Mouse (Mus musculus) liver, embryonic 15.5 days (tissue): Measurements from ENCODE around the gene Gprin1. TPM values are rescaled to one million over a fixed set of nuclear protein-coding genes. Genes with fewer than 3 reads are reported as not detected.

Experiments
- ATAC-seq: fragments of 200-750 bp; cut with Nextera tagmentation; 2 replicates; pipeline ENCODE4 v1.8.0; 2017; ENCODE audit warnings: moderate number of reproducible peaks, mild to moderate bottlenecking, moderate library complexity; ENCODE audit not compliant: insufficient read depth
- H3K27ac ChIP-seq: fragments of 300-500 bp; sonication (generic); replicated peaks from 2 replicates; pipeline ENCODE4 v1.5.1; 2015; ENCODE audit warnings: mild to moderate bottlenecking, inconsistent platforms
- H3K27me3 ChIP-seq: fragments of 300-500 bp; sonication (generic); 2 replicates; pipeline ENCODE4 v1.6.1; 2015; ENCODE audit warnings: mild to moderate bottlenecking, inconsistent platforms
- H3K36me3 ChIP-seq: fragments of 300-500 bp; sonication (generic); replicated peaks from 2 replicates; pipeline ENCODE4 v1.6.1; 2015; ENCODE audit warnings: moderate library complexity, mild to moderate bottlenecking, inconsistent platforms
- H3K4me1 ChIP-seq: fragments of 300-500 bp; sonication (generic); replicated peaks from 2 replicates; pipeline ENCODE4 v1.6.1; 2015; ENCODE audit warnings: inconsistent platforms
- H3K4me2 ChIP-seq: fragments of 300-500 bp; sonication (generic); 2 replicates; pipeline ENCODE4 v1.6.1; 2015; ENCODE audit warnings: moderate library complexity, mild to moderate bottlenecking, inconsistent platforms
- H3K4me3 ChIP-seq: fragments of 300-500 bp; sonication (generic); replicated peaks from 2 replicates; pipeline ENCODE4 v1.5.1; 2015; ENCODE audit warnings: mild to moderate bottlenecking, inconsistent platforms
- H3K9ac ChIP-seq: fragments of 300-500 bp; sonication (generic); 2 replicates; pipeline ENCODE4 v1.6.1; 2015; ENCODE audit warnings: moderate library complexity, mild to moderate bottlenecking, inconsistent platforms
- H3K9me3 ChIP-seq: fragments of 300-500 bp; sonication (generic); replicated peaks from 2 replicates; pipeline ENCODE4 v1.6.1; 2016; ENCODE audit warnings: inconsistent platforms
- WGBS: fragments of 180-500 bp; shearing (Covaris S2); methylation state at CpG from one replicate; pipeline ENCODE4 v1.1.7; 2015; ENCODE audit warnings: mixed read lengths; ENCODE audit not compliant: insufficient replicate concordance; 5-methylcytosine and 5-hydroxymethylcytosine counted together
- polyA plus RNA-seq: library from polyadenylated mRNA; unstranded; fragments of >200 nt; fragmentation: Nextera tagmentation; extraction: Ambion mirVana; gene quantifications from 2 replicates; pipeline ENCODE4 v1.2.1, GENCODE M21; 2015

The Gprin1 gene
- polyA plus RNA-seq = 0.02 and 0.05 TPM in 2 replicates

DNA sequence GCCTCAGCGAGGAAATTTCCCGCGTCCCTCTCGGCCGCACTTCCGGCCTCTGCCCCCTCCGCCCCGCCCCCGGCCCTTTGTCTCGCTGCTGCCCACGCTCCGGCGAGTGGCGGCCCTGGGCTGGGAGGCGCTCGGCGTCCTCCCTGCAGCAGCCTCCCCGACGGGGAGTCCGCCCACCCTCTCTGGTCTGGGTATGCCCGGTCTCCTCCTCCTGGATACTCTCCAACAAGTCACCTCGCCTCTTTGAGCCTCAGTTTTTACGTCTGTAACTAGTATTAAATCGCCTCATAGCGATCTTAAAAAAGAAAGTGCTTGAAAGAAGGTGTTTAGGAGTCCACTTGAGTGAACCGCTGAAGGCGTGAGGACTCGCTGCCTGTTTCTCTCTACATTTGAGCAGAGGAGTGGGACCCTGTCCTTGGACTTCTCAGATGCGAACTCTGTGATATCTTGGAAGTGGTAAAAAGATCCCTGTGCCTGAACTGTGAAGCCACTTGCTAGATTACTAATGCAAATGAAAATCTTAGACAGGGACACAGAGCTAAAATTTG lies at the start of gene Gprin1:
TSS of gene Gprin1 (minus strand) at position 11 of the 548 bp plus-strand sequence.
- H3K27me3 ChIP-seq = peaks cover 76% of the 10 kb centered on the region
- no peaks in the 10 kb centered on the region for H3K36me3 ChIP-seq
- WGBS = 3% methylated on average over 29 of the region's 29 CpGs
- no peak within 1 kb of the TSS for H3K27ac ChIP-seq
- H3K4me2 ChIP-seq = peak within 1 kb of the TSS; percentile 68
- peaks cover 7% of the 10 kb centered on the region for H3K4me1 ChIP-seq
- H3K9ac ChIP-seq = no peak within 1 kb of the TSS
- H3K4me3 ChIP-seq = peak within 1 kb of the TSS; percentile 49
- H3K9me3 ChIP-seq = no peaks in the 10 kb centered on the region
- ATAC-seq = no peak

DNA sequence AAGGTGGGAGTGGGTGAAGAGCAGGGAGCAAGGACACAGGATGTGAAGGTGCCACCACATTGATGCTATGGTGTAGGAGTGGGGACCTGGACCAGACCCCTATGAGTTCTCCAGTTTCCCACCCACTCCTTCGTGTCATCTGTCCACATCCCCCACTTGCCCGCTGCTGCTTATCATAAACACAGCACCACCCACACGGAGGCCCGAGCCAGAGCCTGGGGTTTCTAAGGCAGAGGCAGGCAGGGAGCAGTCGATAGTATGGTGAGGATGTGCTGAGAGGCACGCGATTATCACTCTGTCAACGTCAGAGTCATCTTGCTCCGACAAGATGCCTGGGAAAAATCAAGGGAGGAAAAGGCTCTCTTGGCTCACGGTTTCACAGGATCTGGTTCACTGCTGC lies 49.1 kb upstream of the Gprin1 start:
- Histone ChIP-seq H3K4me2 (no peak overlapping the region), H3K27me3 (peaks cover 10% of the 10 kb centered on the region; the same call in 1 of the 2 replicates), H3K27ac (no peak overlapping the region), H3K36me3 (no peaks in the 10 kb centered on the region), H3K4me1 (no peaks in the 10 kb centered on the region), H3K9me3 (no peaks in the 10 kb centered on the region), H3K4me3 (no peak overlapping the region), H3K9ac (no peak overlapping the region)
- WGBS = 49% methylated on average over 10 of the region's 10 CpGs
- ATAC-seq = no peak

DNA sequence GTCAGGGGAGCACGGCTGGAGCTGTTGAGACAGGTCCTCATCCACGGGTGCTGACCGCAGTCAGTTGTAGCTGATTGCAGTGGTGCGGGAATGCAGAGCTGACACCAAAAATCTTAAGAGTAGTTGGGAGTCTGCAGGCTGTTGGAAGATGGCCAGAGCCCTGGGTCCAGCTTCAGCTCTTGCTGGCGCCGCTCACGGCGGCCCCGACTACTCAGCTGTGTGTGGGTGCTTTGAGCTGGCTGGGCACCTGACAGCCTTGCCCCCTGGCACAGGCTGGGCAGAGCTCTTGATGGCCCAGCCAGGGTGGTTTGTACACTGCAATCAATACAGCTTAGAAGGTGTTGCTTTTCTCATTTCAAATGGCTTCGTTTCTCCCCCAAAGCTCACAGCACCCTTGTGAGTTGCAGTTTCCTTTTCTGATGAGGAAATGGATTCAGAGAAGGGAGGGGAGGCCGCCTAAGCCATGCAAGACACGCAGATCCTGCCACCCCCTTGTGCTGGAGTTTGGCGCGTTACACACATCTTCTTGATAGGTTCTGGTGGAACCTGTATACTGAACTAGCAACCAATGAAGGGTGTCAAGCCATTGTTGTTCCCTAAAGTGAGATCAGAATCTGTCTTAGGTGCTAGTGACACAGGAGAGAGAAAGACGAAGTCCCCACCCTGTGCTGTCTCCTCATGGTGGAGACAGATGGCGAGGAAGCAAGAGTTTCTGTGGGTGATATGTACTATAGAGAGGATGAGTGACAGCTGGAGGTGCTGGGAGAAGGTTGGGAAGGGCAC lies 48.4 kb upstream of the Gprin1 start:
- Histone ChIP-seq H3K4me3 (no peak overlapping the region), H3K27me3 (peaks cover 14% of the 10 kb centered on the region; the same call in 1 of the 2 replicates), H3K9ac (no peak overlapping the region), H3K27ac (no peak overlapping the region), H3K4me1 (no peaks in the 10 kb centered on the region), H3K4me2 (no peak overlapping the region), H3K36me3 (no peaks in the 10 kb centered on the region), H3K9me3 (no peaks in the 10 kb centered on the region)
- no peak for ATAC-seq
- 61% methylated on average over 16 of the region's 16 CpGs for WGBS

DNA sequence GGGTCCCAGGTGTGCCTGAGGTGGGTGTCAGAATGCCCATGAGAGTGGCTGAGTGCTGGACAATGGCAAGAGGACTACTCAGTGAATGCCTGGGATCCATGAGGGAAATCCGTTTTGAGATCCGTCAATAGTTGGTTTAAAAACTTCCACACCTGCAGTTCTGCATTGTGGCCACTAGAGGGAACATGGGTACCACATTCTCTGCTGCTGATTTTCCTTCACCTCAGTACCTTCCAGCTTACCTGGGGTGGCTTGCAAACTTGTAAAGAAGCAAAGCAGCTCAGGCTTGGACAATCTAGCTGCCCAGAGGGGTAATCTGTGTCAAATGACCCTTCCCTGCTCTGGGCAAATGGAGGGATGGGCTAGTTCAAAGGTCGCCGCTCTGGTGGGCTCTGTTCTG lies 47.7 kb upstream of the Gprin1 start:
- Histone ChIP-seq H3K36me3 (no peaks in the 10 kb centered on the region), H3K27ac (no peak overlapping the region), H3K4me1 (no peaks in the 10 kb centered on the region), H3K9me3 (no peaks in the 10 kb centered on the region), H3K9ac (no peak overlapping the region), H3K4me2 (no peak overlapping the region), H3K4me3 (no peak overlapping the region), H3K27me3 (peaks cover 21% of the 10 kb centered on the region)
- ATAC-seq = no peak
- 36% methylated on average over 4 of the region's 4 CpGs for WGBS

DNA sequence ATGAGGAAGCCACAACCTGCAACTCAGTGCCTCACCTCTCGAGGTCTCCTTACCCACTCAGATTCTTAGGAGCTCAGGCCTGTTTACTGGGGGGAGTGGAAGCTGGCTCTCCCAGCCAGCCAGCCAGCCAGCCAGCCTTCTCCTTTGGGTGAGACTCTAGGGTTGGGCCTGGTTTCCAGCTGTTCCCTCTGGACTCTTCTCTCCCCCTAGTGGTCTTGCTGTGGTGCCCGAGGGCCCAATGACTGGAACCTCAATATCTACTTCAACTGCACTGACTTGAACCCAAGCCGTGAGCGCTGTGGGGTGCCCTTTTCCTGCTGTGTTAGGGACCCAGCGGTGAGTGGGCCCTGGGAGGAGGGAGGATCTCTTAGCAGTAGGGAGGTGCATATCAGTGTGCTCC lies 45.2 kb upstream of the Gprin1 start:
- H3K4me2 ChIP-seq = no peak overlapping the region
- H3K27me3 ChIP-seq = peaks cover 46% of the 10 kb centered on the region
- H3K36me3 ChIP-seq = no peaks in the 10 kb centered on the region
- no peak overlapping the region for H3K4me3 ChIP-seq
- no peak overlapping the region for H3K9ac ChIP-seq
- no peak for ATAC-seq
- no peaks in the 10 kb centered on the region for H3K9me3 ChIP-seq
- peaks cover under 1% of the 10 kb centered on the region for H3K4me1 ChIP-seq
- H3K27ac ChIP-seq = no peak overlapping the region
- 48% methylated on average over 5 of the region's 5 CpGs for WGBS

DNA sequence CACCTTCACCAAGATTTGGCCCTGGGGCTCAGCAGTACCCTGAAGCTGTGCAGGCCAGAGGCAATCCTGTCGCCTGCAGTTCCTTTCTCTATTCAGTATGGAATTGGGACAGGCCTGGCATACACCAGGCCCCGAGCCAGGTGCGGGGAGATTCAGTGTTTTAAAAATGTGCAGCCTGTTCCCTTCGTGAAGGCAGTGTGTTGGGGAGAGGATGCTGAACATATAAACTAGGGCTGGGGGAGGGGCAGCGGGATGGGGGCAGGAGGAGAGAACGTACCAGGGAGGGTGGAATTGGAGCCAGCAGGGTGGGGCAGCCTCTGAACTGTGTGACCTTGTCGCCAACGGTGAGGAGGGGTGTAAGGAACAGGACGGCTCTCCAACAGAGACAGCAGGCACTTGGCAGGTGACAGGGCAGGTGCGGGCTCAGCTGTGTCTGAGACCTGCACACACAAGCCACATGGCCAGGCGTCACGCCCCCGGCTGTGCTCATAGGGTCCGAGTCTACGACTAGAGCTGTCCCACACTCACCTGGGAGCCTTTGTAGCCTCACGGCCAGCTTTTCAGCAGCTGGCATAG lies 44.4 kb upstream of the Gprin1 start:
- 62% methylated on average over 16 of the region's 16 CpGs for WGBS
- Histone ChIP-seq H3K4me1 (peaks cover 8% of the 10 kb centered on the region), H3K4me3 (no peak overlapping the region), H3K27me3 (peaks cover 54% of the 10 kb centered on the region), H3K9ac (no peak overlapping the region), H3K27ac (no peak overlapping the region), H3K9me3 (no peaks in the 10 kb centered on the region), H3K36me3 (no peaks in the 10 kb centered on the region), H3K4me2 (no peak overlapping the region)
- ATAC-seq = no peak

DNA sequence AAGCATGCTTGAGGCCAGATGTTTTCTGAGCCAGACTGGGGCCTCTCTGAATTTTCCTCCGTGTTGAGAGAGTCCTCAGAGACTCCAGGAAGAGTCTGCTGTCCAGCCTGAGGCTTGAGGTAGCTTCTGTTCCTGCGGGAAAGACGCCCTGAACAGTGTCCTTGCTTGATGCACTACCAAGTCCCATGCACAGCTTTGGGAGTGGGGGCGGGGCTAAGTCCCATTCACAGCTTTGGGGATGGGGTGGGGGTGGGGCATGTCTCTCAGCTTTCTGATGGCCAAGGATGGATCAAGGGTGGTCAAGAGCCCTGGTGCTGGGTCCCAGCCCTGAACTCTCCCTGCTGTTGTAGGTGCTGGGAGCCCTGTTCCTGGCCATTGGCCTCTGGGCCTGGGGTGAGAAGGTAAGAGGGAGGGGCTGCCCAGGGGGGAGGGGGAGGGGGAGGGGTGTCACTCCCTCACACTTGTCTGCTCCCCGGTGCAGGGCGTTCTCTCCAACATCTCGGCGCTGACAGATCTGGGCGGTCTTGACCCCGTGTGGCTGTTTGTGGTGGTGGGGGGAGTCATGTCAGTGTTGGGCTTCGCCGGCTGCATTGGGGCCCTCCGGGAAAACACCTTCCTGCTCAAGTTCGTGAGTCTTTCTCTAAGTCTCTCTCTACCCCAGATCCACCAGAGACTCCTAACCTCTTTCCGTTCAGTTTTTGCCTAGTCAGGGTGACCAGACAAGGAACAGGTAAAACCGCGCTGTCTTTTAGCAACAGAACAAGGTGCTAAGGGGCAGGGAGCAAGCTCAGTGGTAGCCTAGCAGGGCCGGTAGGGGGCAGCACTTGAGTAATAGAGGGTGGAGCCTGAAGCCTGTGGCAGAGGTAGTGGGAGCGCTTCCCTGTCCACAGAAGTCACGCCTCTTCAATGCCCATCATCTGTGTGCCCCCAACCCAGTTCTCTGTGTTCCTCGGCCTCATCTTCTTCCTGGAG lies 42.9 kb upstream of the Gprin1 start:
- Histone ChIP-seq H3K27me3 (peaks cover 63% of the 10 kb centered on the region), H3K4me2 (no peak overlapping the region), H3K9me3 (no peaks in the 10 kb centered on the region), H3K36me3 (no peaks in the 10 kb centered on the region), H3K4me1 (peaks cover 12% of the 10 kb centered on the region), H3K4me3 (no peak overlapping the region), H3K9ac (no peak overlapping the region), H3K27ac (no peak overlapping the region)
- 18% methylated on average over 21 of the region's 21 CpGs for WGBS
- no peak for ATAC-seq

DNA sequence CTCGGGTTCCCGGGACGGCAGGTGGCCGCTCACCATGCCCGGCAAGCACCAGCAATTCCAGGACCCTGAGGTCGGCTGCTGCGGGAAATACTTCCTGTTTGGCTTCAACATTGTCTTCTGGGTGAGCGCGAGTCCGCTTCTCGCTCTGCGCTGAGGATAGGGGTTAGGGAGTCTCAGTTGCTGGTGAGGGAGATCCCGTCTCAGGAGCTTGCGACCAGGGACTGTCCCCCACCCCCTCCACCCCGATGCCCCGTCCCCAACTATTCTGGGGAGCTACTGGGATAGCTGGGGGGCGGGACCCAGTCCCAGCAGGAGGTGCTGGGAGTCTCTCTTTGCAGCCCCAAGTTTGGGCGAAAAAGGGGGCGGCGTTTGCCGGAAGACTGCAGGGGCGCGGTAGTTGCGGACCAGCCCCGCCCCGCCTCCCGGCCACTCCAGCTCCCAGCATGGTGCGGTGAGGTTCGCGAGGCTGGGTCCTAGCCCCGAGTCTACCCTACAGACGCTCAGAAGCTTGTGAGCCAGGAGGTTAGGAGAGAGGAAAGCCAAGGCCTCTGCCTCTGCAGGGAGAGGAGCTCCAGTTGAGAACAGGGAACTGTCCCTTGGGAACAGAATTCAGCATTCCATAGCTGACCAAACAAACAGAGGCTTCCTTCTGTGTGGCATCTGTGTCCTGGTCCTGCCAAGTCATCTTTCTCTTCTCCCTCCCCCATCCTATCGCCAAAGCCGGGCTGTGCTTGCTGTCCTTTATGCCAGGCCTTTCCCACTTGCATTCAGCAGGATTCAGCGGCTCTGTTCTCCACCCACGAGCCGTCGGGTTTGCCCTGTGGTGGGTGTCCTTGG lies 40.1 kb upstream of the Gprin1 start:
- Histone ChIP-seq H3K36me3 (no peaks in the 10 kb centered on the region), H3K27ac (no peak overlapping the region), H3K9ac (0 out of 2 replicates have a peak overlapping the region, but pooled peaks have one; percentile 15), H3K27me3 (peaks cover 53% of the 10 kb centered on the region), H3K9me3 (no peaks in the 10 kb centered on the region), H3K4me2 (peak overlapping the region; percentile 77), H3K4me1 (peaks cover 12% of the 10 kb centered on the region), H3K4me3 (peak overlapping the region; percentile 51)
- WGBS = 2% methylated on average over 38 of the region's 38 CpGs
- ATAC-seq = peak; percentile 10; the same call in 1 of the 2 replicates

DNA sequence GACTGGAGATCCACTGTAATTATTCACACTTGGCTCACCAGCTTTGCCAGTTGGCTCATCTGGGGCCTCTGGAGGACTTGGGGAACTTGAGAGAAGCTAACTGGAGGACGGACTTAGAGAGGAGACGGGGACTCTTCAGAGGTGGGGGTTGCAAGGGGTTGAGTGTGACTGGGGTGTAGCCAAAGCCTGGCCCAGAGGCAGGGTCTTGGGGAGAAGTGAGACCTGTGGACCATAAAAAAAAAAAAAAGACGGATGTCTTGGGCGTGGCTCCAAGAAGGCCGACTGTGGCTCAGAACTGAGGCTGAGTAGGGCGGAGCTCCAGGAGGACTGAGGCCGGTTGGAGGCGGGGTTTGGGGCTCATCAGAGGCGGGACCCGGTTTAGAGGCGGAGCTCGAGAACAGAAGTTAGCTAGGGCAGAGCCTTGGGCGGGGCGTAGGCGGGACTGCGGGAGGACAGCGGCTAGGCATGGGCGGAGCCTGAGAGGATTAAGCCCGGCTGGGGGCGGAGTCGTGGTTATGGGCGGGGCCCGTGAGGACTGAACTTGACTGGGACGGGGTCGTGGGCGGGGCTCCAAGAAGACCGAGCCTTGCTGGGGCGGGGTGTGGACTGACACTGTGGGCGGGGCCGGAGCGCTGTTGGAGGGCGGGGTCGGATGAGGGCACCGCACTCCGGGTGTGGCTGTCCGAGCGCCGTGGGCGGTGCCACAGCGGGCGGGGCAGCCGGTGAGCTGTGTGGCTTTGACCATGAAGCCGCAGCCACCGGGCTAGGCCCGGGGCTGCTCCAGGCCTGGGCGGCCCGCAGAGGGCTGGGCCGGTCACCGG lies 39.3 kb upstream of the Gprin1 start, which contains the start of gene Tspan17:
TSS of gene Tspan17 (plus strand) at position 638 of the 821 bp plus-strand sequence.
- Histone ChIP-seq H3K9me3 (no peaks in the 10 kb centered on the region), H3K27me3 (peaks cover 53% of the 10 kb centered on the region), H3K27ac (no peak within 1 kb of the TSS), H3K4me1 (peaks cover 12% of the 10 kb centered on the region), H3K9ac (0 out of 2 replicates have a peak within 1 kb of the TSS, but pooled peaks have one; percentile 15), H3K4me3 (peak within 1 kb of the TSS; percentile 51), H3K4me2 (peak within 1 kb of the TSS; percentile 77), H3K36me3 (no peaks in the 10 kb centered on the region)
- peak; percentile 75 for ATAC-seq
- 2% methylated on average over 49 of the region's 49 CpGs for WGBS
